20 mouse cellular contexts compared by ENCODE assay signal in the genomic region with DNA sequence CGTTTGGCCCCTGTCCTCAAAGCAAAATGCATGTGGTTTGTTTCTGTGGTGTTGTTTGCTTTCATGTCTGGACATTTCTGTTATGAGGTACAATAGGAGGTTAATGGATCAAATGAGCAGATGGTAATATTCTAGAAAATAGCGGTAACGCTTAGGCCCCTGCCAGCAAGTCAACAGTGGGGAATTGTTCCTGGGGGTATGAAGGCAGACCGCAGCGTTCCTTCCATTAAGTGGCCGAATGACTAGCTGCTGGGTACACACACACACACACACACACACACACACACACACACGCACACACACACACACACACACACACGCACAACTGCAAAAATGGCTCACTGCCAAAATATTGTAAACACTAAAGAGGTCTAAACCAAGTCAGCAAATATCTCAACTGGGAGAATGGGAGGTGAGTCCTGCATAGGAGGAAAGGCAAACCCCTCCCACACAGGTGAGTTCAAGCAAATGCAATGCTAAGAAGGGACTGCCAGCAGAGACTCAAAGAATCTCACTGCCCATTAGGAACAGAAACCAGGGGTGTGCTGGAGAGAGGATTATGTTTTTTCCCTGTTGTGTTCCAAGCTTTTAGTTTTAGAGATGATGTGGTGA.
DNase-seq lines count a peak whose midpoint lies in the region; ATAC-seq and TF ChIP-seq lines count a peak whose summit lies in the region.
"Had no signal": no experiment of that assay in that cellular context is flagged by ENCODE, and none has a peak within 500 bp of the region (broad histone marks: within the 10 kb centered on the region; RNA-seq: fewer than 3 reads in every experiment).

No protein-coding gene starts in this region.

- no peak for TF ChIP-seq EP300 in stomach, postnatal 0 days (optimal IDR thresholded peaks at IDR 0.05)

- no peak overlapping the region for H3K4me3 ChIP-seq in lung, embryonic 16.5 days (ENCODE audit: low read length)
- H3K4me3 ChIP-seq in stomach, postnatal 0 days (ENCODE audit: low read depth, low read length): no peak overlapping the region
- H3K4me3 ChIP-seq: embryonic facial prominence, embryonic 10.5 days; forebrain, embryonic 13.5 days; heart, embryonic 12.5 days had no signal

- peak; percentile 76 for ATAC-seq in lung, embryonic 16.5 days (ENCODE audit: low read depth)
- ATAC-seq in stomach, postnatal 0 days (ENCODE audit: low FRiP score, low TSS enrichment): no peak
- ATAC-seq: CD4-positive, CD25-positive, alpha-beta regulatory T cell, adult 4 months; forebrain, embryonic 13.5 days; forebrain, postnatal 0 days; hindbrain, embryonic 16.5 days had no signal

- peak; percentile 7 to 22 for DNase-seq in cerebellum, postnatal 10 days
- no peak for DNase-seq in cerebellum, postnatal 4 days (ENCODE audit: low spot score in 2 of 2)
- no peak for DNase-seq in lung, postnatal 10 days
- DNase-seq in Muller cell, postnatal 12 days (ENCODE audit: inconsistent ontology term): peak; percentile 72
- peak; percentile 15 for DNase-seq in stomach, postnatal 0 days (ENCODE audit: low spot score)
- DNase-seq in right cerebral cortex, postnatal 4 days: no peak
- DNase-seq: adrenal gland, postnatal 10 days; B cell, adult 2 months; cerebellum, adult 11-12 months; cerebellum, adult 9-10 months; cerebellum, postnatal 36 days; forebrain, postnatal 0 days; gastrocnemius, postnatal 14 days had no signal

- H3K9me3 ChIP-seq in lung, embryonic 16.5 days (ENCODE audit: control insufficient read depth, low read length): no peaks in the 10 kb centered on the region
- no peaks in the 10 kb centered on the region for H3K9me3 ChIP-seq in stomach, postnatal 0 days (ENCODE audit: control insufficient read depth, low read length)
- H3K9me3 ChIP-seq: embryonic facial prominence, embryonic 10.5 days; forebrain, embryonic 13.5 days; heart, embryonic 12.5 days had no signal

- no peak for TF ChIP-seq CTCF in stomach, postnatal 0 days (IDR thresholded peaks at IDR 0.05; ENCODE audit: low read depth)

- no peak overlapping the region for H3K4me2 ChIP-seq in lung, embryonic 16.5 days (ENCODE audit: low read depth, low read length)
- H3K4me2 ChIP-seq in stomach, postnatal 0 days (replicated peaks; ENCODE audit: low read depth): no peak overlapping the region
- H3K4me2 ChIP-seq: forebrain, embryonic 13.5 days; heart, embryonic 12.5 days had no signal

- no peak overlapping the region for H3K9ac ChIP-seq in lung, embryonic 16.5 days (ENCODE audit: low read length)
- H3K9ac ChIP-seq in stomach, postnatal 0 days (ENCODE audit: low read length): no peak overlapping the region
- H3K9ac ChIP-seq: forebrain, embryonic 13.5 days; forebrain, postnatal 0 days; heart, embryonic 12.5 days had no signal

- H3K27ac ChIP-seq in lung, embryonic 16.5 days (ENCODE audit: low read length): no peak overlapping the region
- H3K27ac ChIP-seq in stomach, postnatal 0 days (replicated peaks): no peak overlapping the region
- H3K27ac ChIP-seq: embryonic facial prominence, embryonic 10.5 days; forebrain, embryonic 13.5 days had no signal

- H3K4me1 ChIP-seq in lung, embryonic 16.5 days (replicated peaks; ENCODE audit: control insufficient read depth, insufficient read depth, low read length): peaks cover 3% of the 10 kb centered on the region; the same call in 1 of the 2 replicates
- no peaks in the 10 kb centered on the region for H3K4me1 ChIP-seq in stomach, postnatal 0 days (replicated peaks; ENCODE audit: control insufficient read depth, insufficient read depth)
- H3K4me1 ChIP-seq: embryonic facial prominence, embryonic 10.5 days; forebrain, embryonic 13.5 days; heart, embryonic 12.5 days had no signal

- no peaks in the 10 kb centered on the region for H3K36me3 ChIP-seq in lung, embryonic 16.5 days (ENCODE audit: control insufficient read depth, insufficient read depth, low read length)
- no peaks in the 10 kb centered on the region for H3K36me3 ChIP-seq in stomach, postnatal 0 days (ENCODE audit: control insufficient read depth, insufficient read depth, low read length)
- H3K36me3 ChIP-seq: embryonic facial prominence, embryonic 10.5 days; G1E; heart, embryonic 12.5 days had no signal

- H3K27me3 ChIP-seq in lung, embryonic 16.5 days (ENCODE audit: control insufficient read depth, insufficient read depth, low read depth, low read length): no peaks in the 10 kb centered on the region
- no peaks in the 10 kb centered on the region for H3K27me3 ChIP-seq in stomach, postnatal 0 days (ENCODE audit: control insufficient read depth, insufficient read depth, low read length)
- H3K27me3 ChIP-seq: forebrain, embryonic 13.5 days; heart, embryonic 12.5 days had no signal

- WGBS in lung, embryonic 16.5 days: 42% methylated on average over 8 of the region's 8 CpGs
- 61% methylated on average over 8 of the region's 8 CpGs for WGBS in stomach, postnatal 0 days

Comparison
In these comparisons a context has a peak if more than half of its experiments do, and no peak if none do; other contexts are left out.
1. DNase-seq: peak in cerebellum, postnatal 10 days (2 of 2), Muller cell, postnatal 12 days (single experiment) and stomach, postnatal 0 days (single experiment); none in cerebellum, postnatal 4 days (0 of 2), lung, postnatal 10 days (single experiment) and right cerebral cortex, postnatal 4 days (single experiment).